ENCODE assay signal across 9 mouse cellular contexts in the genomic region with DNA sequence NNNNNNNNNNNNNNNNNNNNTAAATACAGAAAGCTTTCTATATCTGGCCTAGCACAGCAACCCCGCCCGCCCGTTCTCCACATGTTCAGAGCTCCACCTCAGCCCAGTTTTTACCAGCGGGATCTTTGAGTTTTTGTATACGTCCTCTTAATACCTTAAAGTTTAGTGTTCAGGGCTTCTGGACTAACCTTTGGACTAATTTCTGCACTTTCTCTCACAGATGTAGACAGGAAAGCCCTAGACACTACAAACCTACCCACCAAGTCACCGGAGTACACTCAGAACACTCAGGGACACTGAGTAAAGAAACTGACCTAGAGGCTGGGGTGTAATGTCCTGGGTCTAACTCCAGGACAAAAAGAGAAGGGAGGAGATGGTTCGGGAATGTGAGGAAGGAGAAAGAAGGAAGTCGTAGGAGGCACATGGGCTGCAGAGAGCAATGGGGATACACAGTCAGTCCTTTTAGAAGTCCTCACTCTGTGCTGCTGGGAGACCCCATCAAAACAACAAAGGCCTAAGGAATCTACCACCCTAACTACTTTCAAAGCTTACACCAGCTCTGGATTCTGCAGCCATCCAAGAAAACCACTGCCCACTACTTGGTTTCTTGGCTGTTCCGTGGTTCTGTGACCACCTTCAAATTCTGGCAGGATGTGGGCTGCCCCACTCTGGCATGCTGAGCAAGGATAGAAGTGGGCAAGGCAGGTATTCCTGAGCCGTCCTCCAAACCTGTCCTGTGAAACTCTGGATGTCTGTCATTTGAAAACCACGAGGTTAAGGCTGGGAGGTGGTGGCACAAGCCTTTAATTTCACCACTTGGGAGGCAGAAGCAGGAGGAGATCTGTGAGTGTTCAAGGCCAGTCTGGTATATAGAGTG. TPM values are rescaled to one million over a fixed set of nuclear protein-coding genes. Genes with fewer than 3 reads are reported as not detected.
DNase-seq lines count a peak whose midpoint lies in the region; ATAC-seq and TF ChIP-seq lines count a peak whose summit lies in the region.
"Had no signal": no experiment of that assay in that cellular context is flagged by ENCODE, and none has a peak within 500 bp of the region (broad histone marks: within the 10 kb centered on the region; RNA-seq: fewer than 3 reads in every experiment).

No protein-coding gene starts in this region.

- peak overlapping the region; percentile 7; the same call in 1 of the 2 replicates for H3K27ac ChIP-seq in kidney, adult 2 months (ENCODE audit: insufficient read depth, low read depth, low read length)
- peak overlapping the region; percentile 99 for H3K27ac ChIP-seq in embryonic fibroblast, embryonic 13.5 days (ENCODE audit: insufficient read depth, low read length)
- peak overlapping the region; percentile 98 for H3K27ac ChIP-seq in liver, embryonic 13.5 days

- H3K4me3 ChIP-seq in kidney, adult 2 months (ENCODE audit: insufficient read depth, low read depth, low read length): no peak overlapping the region
- peak overlapping the region; percentile 30; the same call in 1 of the 2 replicates for H3K4me3 ChIP-seq in G1E (ENCODE audit: low read depth, low read length)
- no peak overlapping the region for H3K4me3 ChIP-seq in embryonic fibroblast, embryonic 13.5 days (ENCODE audit: insufficient read depth, low read length)
- H3K4me3 ChIP-seq in liver, embryonic 13.5 days (replicated peaks): peak overlapping the region; percentile 65

- no peaks in the 10 kb centered on the region for H3K9me3 ChIP-seq in G1E (replicated peaks)
- H3K9me3 ChIP-seq in liver, embryonic 13.5 days (replicated peaks): no peaks in the 10 kb centered on the region

- TF ChIP-seq POLR2A in kidney, adult 2 months (IDR thresholded peaks at IDR 0.05; ENCODE audit: low read depth, low read length): no peak
- 0 out of 2 replicates have a peak, but pooled peaks have one; percentile 27 for TF ChIP-seq POLR2A in embryonic fibroblast, embryonic 13.5 days (IDR thresholded peaks at IDR 0.05; ENCODE audit: low read depth, low read length)

- no peak for ATAC-seq in G1E (ENCODE audit: extremely low read depth, insufficient number of reproducible peaks, low FRiP score, poor library complexity, severe bottlenecking)
- ATAC-seq in liver, embryonic 13.5 days (ENCODE audit: low read depth): no peak

- H3K27me3 ChIP-seq in kidney, adult 2 months (replicated peaks; ENCODE audit: control insufficient read depth, insufficient read depth, low read length): no peaks in the 10 kb centered on the region
- no peaks in the 10 kb centered on the region for H3K27me3 ChIP-seq in G1E (ENCODE audit: insufficient read depth, low read length)
- H3K27me3 ChIP-seq in liver, embryonic 13.5 days: no peaks in the 10 kb centered on the region

- peaks cover 30% of the 10 kb centered on the region for H3K4me1 ChIP-seq in kidney, adult 2 months (ENCODE audit: control insufficient read depth, insufficient read depth, low read length)
- peaks cover 87% of the 10 kb centered on the region for H3K4me1 ChIP-seq in G1E (ENCODE audit: insufficient read depth, low read depth, low read length)
- H3K4me1 ChIP-seq in embryonic fibroblast, embryonic 13.5 days (ENCODE audit: control insufficient read depth, insufficient read depth, low read length): peaks cover 54% of the 10 kb centered on the region
- H3K4me1 ChIP-seq in liver, embryonic 13.5 days (replicated peaks): peaks cover 97% of the 10 kb centered on the region

- H3K36me3 ChIP-seq in kidney, adult 2 months (ENCODE audit: control insufficient read depth, insufficient read depth, low read length): no peaks in the 10 kb centered on the region
- H3K36me3 ChIP-seq in G1E (replicated peaks): peaks cover 69% of the 10 kb centered on the region
- H3K36me3 ChIP-seq in liver, embryonic 13.5 days: peaks cover 58% of the 10 kb centered on the region

- no peak for TF ChIP-seq CTCF in kidney, adult 2 months (conservative IDR thresholded peaks at IDR 0.05; ENCODE audit: insufficient read depth, insufficient read length, low read depth, low read length)
- TF ChIP-seq CTCF in G1E (IDR thresholded peaks at IDR 0.05; ENCODE audit: low read depth, low read length): no peak
- no peak for TF ChIP-seq CTCF in embryonic fibroblast, embryonic 13.5 days (IDR thresholded peaks at IDR 0.05; ENCODE audit: borderline replicate concordance, insufficient read depth, low read length)

- peak overlapping the region; percentile 96 for H3K4me2 ChIP-seq in liver, embryonic 13.5 days

- 75% methylated on average over 11 of the region's 11 CpGs for WGBS in kidney, adult 2 months
- 48% methylated on average over 11 of the region's 11 CpGs for WGBS in liver, embryonic 13.5 days (ENCODE audit: insufficient replicate concordance)

- peak overlapping the region; percentile 81 for H3K9ac ChIP-seq in liver, embryonic 13.5 days

- DNase-seq in kidney, adult 2 months: no peak
- no peak for DNase-seq in kidney, postnatal 36 days
- DNase-seq in G1E (ENCODE audit: low spot score): no peak
- no peak for DNase-seq in liver, embryonic 13.5 days
- DNase-seq in frontal cortex, postnatal 36 days (ENCODE audit: low spot score in 2 of 2): no peak
- DNase-seq in right cerebral cortex, postnatal 4 days: no peak
- DNase-seq in layer of hippocampus, adult 9-11 months: no peak
- DNase-seq: thymus, adult 18-20 months had no signal

RNA-seq across cellular contexts. Expression of a gene that starts 15.8 kb away (rescaled TPM):
- polyA plus RNA-seq in kidney, adult 2 months (2012; rRNA removed): 55.2 and 73.2 TPM in 2 replicates
- total RNA-seq in G1E (2014; fragmentation: Nextera tagmentation) (69.3 and 72.1 TPM in 2 replicates), G1E (2017) (96.4 and 98.2 TPM in 2 replicates)
- 336 and 381 TPM in 2 replicates for polyA plus RNA-seq in G1E (2012)
- polyA plus RNA-seq in embryonic fibroblast, embryonic 13.5 days (2011; ENCODE audit: insufficient read length, low read depth, missing spikeins): 401 and 426 TPM in 2 replicates
- 165 and 184 TPM in 2 replicates for polyA plus RNA-seq in liver, embryonic 13.5 days (2015; fragmentation: Nextera tagmentation; extraction: Ambion mirVana)

RNA-seq across cellular contexts. Expression of a gene that starts 33.0 kb away (rescaled TPM):
- polyA plus RNA-seq in kidney, adult 2 months (2012; rRNA removed): 176 and 197 TPM in 2 replicates
- total RNA-seq in G1E (2014; fragmentation: Nextera tagmentation): 1.1 TPM in 1 of 2 replicates, not detected in the other
- 0.23 and 0.66 TPM in 2 replicates for total RNA-seq in G1E (2017)
- polyA plus RNA-seq in G1E (2012): 1.3 and 1.7 TPM in 2 replicates
- 0.25 and 0.63 TPM in 2 replicates for polyA plus RNA-seq in embryonic fibroblast, embryonic 13.5 days (2011; ENCODE audit: insufficient read length, low read depth, missing spikeins)
- 13.8 and 15.8 TPM in 2 replicates for polyA plus RNA-seq in liver, embryonic 13.5 days (2015; fragmentation: Nextera tagmentation; extraction: Ambion mirVana)

RNA-seq across cellular contexts. Expression of a gene that starts 38.3 kb away (rescaled TPM):
- 0.61 and 0.63 TPM in 2 replicates for polyA plus RNA-seq in kidney, adult 2 months (2012; rRNA removed)
- 6.2 and 8.2 TPM in 2 replicates for total RNA-seq in G1E (2014; fragmentation: Nextera tagmentation)
- total RNA-seq in G1E (2017): 1.7 and 2.0 TPM in 2 replicates
- 9.0 and 9.6 TPM in 2 replicates for polyA plus RNA-seq in G1E (2012)
- 25.7 and 33.6 TPM in 2 replicates for polyA plus RNA-seq in embryonic fibroblast, embryonic 13.5 days (2011; ENCODE audit: insufficient read length, low read depth, missing spikeins)
- 1.2 and 1.5 TPM in 2 replicates for polyA plus RNA-seq in liver, embryonic 13.5 days (2015; fragmentation: Nextera tagmentation; extraction: Ambion mirVana)

RNA-seq across cellular contexts. Expression of a gene that starts 54.2 kb away (rescaled TPM):
- 50.1 and 50.9 TPM in 2 replicates for polyA plus RNA-seq in kidney, adult 2 months (2012; rRNA removed)
- total RNA-seq in G1E (2014; fragmentation: Nextera tagmentation) (1.6 and 4.5 TPM in 2 replicates), G1E (2017) (0.35 TPM in 1 of 2 replicates, not detected in the other)
- polyA plus RNA-seq in G1E (2012): 0.67 and 0.88 TPM in 2 replicates
- not detected in 2 replicates for polyA plus RNA-seq in embryonic fibroblast, embryonic 13.5 days (2011; ENCODE audit: insufficient read length, low read depth, missing spikeins)
- 0.15 TPM in 1 of 2 replicates, not detected in the other for polyA plus RNA-seq in liver, embryonic 13.5 days (2015; fragmentation: Nextera tagmentation; extraction: Ambion mirVana)

RNA-seq across cellular contexts. Expression of a gene that starts 58.9 kb away (rescaled TPM):
- polyA plus RNA-seq in kidney, adult 2 months (2012; rRNA removed): 247 and 277 TPM in 2 replicates
- total RNA-seq in G1E (2014; fragmentation: Nextera tagmentation) (44.7 and 64.5 TPM in 2 replicates), G1E (2017) (97.5 and 98.0 TPM in 2 replicates)
- 96.1 and 182 TPM in 2 replicates for polyA plus RNA-seq in G1E (2012)
- 74.4 and 81.1 TPM in 2 replicates for polyA plus RNA-seq in embryonic fibroblast, embryonic 13.5 days (2011; ENCODE audit: insufficient read length, low read depth, missing spikeins)
- 88.4 and 95.9 TPM in 2 replicates for polyA plus RNA-seq in liver, embryonic 13.5 days (2015; fragmentation: Nextera tagmentation; extraction: Ambion mirVana)

Comparison
In these comparisons a context has a peak if more than half of its experiments do, and no peak if none do; other contexts are left out.
1. H3K27ac ChIP-seq: peak in every context shown above with its lines; median percentile 99 in embryonic fibroblast, embryonic 13.5 days; 98 in liver, embryonic 13.5 days; 7 in kidney, adult 2 months.
2. H3K4me3 ChIP-seq: peak in G1E (single experiment) and liver, embryonic 13.5 days (single experiment); none in kidney, adult 2 months (single experiment) and embryonic fibroblast, embryonic 13.5 days (single experiment).
3. RNA of a gene that starts 33.0 kb away (polyA plus RNA-seq): 176 to 197 TPM in kidney, adult 2 months; 13.8 to 15.8 TPM in liver, embryonic 13.5 days, 1.3 to 1.7 TPM in G1E and 0.25 to 0.63 TPM in embryonic fibroblast, embryonic 13.5 days; every median in the first group is over 10 times any median in the second.